In genomic region chr6:117297918-117298317, GRCm38 (mm10) we compare ENCODE assay signal across 21 mouse cellular contexts.
A peak's percentile ranks its signal among the peaks of the same experiment; 100 is the strongest.
DNase-seq lines count a peak whose midpoint lies in the region; ATAC-seq and TF ChIP-seq lines count a peak whose summit lies in the region.
"Had no signal": no experiment of that assay in that cellular context is flagged by ENCODE, and none has a peak within 500 bp of the region (broad histone marks: within the 10 kb centered on the region; RNA-seq: fewer than 3 reads in every experiment).

No protein-coding gene starts in this region.

- H3K27ac ChIP-seq in limb, embryonic 11.5 days (replicated peaks; ENCODE audit: low read depth, low read length), result no peak overlapping the region
- no peak overlapping the region for H3K27ac ChIP-seq in limb, embryonic 10.5 days
- no peak overlapping the region for H3K27ac ChIP-seq in liver, embryonic 11.5 days (ENCODE audit: low read depth, low read length)
- H3K27ac ChIP-seq in liver, embryonic 15.5 days (replicated peaks), result peak overlapping the region; percentile 39; the same call in 1 of the 2 replicates
- no peak overlapping the region for H3K27ac ChIP-seq in gastrocnemius, adult 2 months
- H3K27ac ChIP-seq: embryonic facial prominence, embryonic 10.5 days; forebrain, embryonic 13.5 days; heart, adult 2 months; heart, embryonic 15.5 days; hindbrain, embryonic 10.5 days; hindbrain, embryonic 14.5 days had no signal

- 88% methylated on average over 2 of the region's 2 CpGs for WGBS in limb, embryonic 11.5 days
- 94% methylated on average over 2 of the region's 2 CpGs for WGBS in limb, embryonic 10.5 days
- 70% methylated on average over 2 of the region's 2 CpGs for WGBS in liver, embryonic 11.5 days
- WGBS in liver, embryonic 15.5 days (ENCODE audit: insufficient replicate concordance), result 55% methylated on average over 2 of the region's 2 CpGs

- H3K4me2 ChIP-seq in limb, embryonic 11.5 days (ENCODE audit: low read depth, severe bottlenecking), result no peak overlapping the region
- H3K4me2 ChIP-seq in liver, embryonic 11.5 days, result no peak overlapping the region
- H3K4me2 ChIP-seq in liver, embryonic 15.5 days, result no peak overlapping the region
- H3K4me2 ChIP-seq: forebrain, embryonic 13.5 days; heart, embryonic 11.5 days; heart, embryonic 15.5 days; hindbrain, embryonic 14.5 days had no signal

- DNase-seq in limb, embryonic 11.5 days (ENCODE audit: low spot score), result peak; percentile 6
- DNase-seq in limb, embryonic 10.5 days (ENCODE audit: low spot score), result no peak
- peak; percentile 8 for DNase-seq in liver, embryonic 11.5 days (ENCODE audit: low spot score)
- DNase-seq in yolk sac, embryonic 10.5 days (ENCODE audit: low spot score), result peak; percentile 20
- no peak for DNase-seq in gastrocnemius, postnatal 14 days
- no peak for DNase-seq in gastrocnemius, adult 2 months
- DNase-seq: adrenal gland, postnatal 14 days; cerebellum, adult 18-20 months; cerebellum, postnatal 10 days; forebrain, postnatal 0 days; heart, adult 2 months; heart, postnatal 14 days had no signal

- no peak for ATAC-seq in limb, embryonic 11.5 days (ENCODE audit: insufficient number of reproducible peaks, low FRiP score, low TSS enrichment, low read depth)
- ATAC-seq in liver, embryonic 11.5 days (replicated peaks; ENCODE audit: low FRiP score), result peak; percentile 47; the same call in 1 of the 2 replicates
- peak; percentile 67 for ATAC-seq in liver, embryonic 15.5 days (ENCODE audit: insufficient read depth)
- ATAC-seq: activated CD4-positive, CD25-positive, alpha-beta regulatory T cell, adult 4 months; forebrain, embryonic 13.5 days; forebrain, postnatal 0 days; Patski had no signal

- no peak overlapping the region for H3K9ac ChIP-seq in limb, embryonic 11.5 days (ENCODE audit: low read length)
- no peak overlapping the region for H3K9ac ChIP-seq in liver, embryonic 11.5 days (ENCODE audit: low read depth, low read length)
- no peak overlapping the region for H3K9ac ChIP-seq in liver, embryonic 15.5 days
- H3K9ac ChIP-seq: forebrain, embryonic 13.5 days; forebrain, postnatal 0 days; heart, embryonic 15.5 days; hindbrain, embryonic 14.5 days had no signal

- no peaks in the 10 kb centered on the region for H3K9me3 ChIP-seq in limb, embryonic 11.5 days (ENCODE audit: control insufficient read depth, low read length)
- H3K9me3 ChIP-seq in limb, embryonic 10.5 days (replicated peaks), result no peaks in the 10 kb centered on the region
- H3K9me3 ChIP-seq in liver, embryonic 11.5 days (ENCODE audit: control insufficient read depth, low read length), result no peaks in the 10 kb centered on the region
- H3K9me3 ChIP-seq in liver, embryonic 15.5 days (replicated peaks), result no peaks in the 10 kb centered on the region
- H3K9me3 ChIP-seq: embryonic facial prominence, embryonic 10.5 days; forebrain, embryonic 13.5 days; heart, embryonic 15.5 days; hindbrain, embryonic 10.5 days had no signal

- H3K36me3 ChIP-seq in limb, embryonic 11.5 days (ENCODE audit: control insufficient read depth, insufficient read depth, low read length), result no peaks in the 10 kb centered on the region
- H3K36me3 ChIP-seq in limb, embryonic 10.5 days, result no peaks in the 10 kb centered on the region
- no peaks in the 10 kb centered on the region for H3K36me3 ChIP-seq in liver, embryonic 11.5 days (ENCODE audit: control insufficient read depth, insufficient read depth, low read length)
- H3K36me3 ChIP-seq in liver, embryonic 15.5 days (replicated peaks), result no peaks in the 10 kb centered on the region
- H3K36me3 ChIP-seq: embryonic facial prominence, embryonic 10.5 days; heart, embryonic 15.5 days; hindbrain, embryonic 10.5 days had no signal

- no peaks in the 10 kb centered on the region for H3K27me3 ChIP-seq in limb, embryonic 11.5 days (ENCODE audit: control insufficient read depth, insufficient read depth, low read length)
- H3K27me3 ChIP-seq in limb, embryonic 10.5 days (ENCODE audit: low read depth, poor library complexity, severe bottlenecking), result no peaks in the 10 kb centered on the region
- H3K27me3 ChIP-seq in liver, embryonic 11.5 days (replicated peaks; ENCODE audit: control insufficient read depth, insufficient read depth, low read length), result no peaks in the 10 kb centered on the region
- no peaks in the 10 kb centered on the region for H3K27me3 ChIP-seq in liver, embryonic 15.5 days
- H3K27me3 ChIP-seq: forebrain, embryonic 13.5 days; heart, embryonic 15.5 days; Patski had no signal

- TF ChIP-seq CTCF in gastrocnemius, adult 2 months (IDR thresholded peaks at IDR 0.05), result no peak

- intact Hi-C loops in gastrocnemius, postnatal 14 days (cut with DNase I; ENCODE audit: low total_unique reads), result no loop called here
- intact Hi-C loops in gastrocnemius, adult 2 months (cut with DNase I), result no loop called here

- no peaks in the 10 kb centered on the region for H3K4me1 ChIP-seq in limb, embryonic 11.5 days (ENCODE audit: control insufficient read depth, insufficient read depth, low read length)
- peaks cover 17% of the 10 kb centered on the region for H3K4me1 ChIP-seq in limb, embryonic 10.5 days
- H3K4me1 ChIP-seq in liver, embryonic 11.5 days (replicated peaks; ENCODE audit: control insufficient read depth, insufficient read depth, low read length), result no peaks in the 10 kb centered on the region
- H3K4me1 ChIP-seq in liver, embryonic 15.5 days (replicated peaks), result no peaks in the 10 kb centered on the region
- H3K4me1 ChIP-seq: forebrain, embryonic 13.5 days; heart, embryonic 15.5 days had no signal

- no peak overlapping the region for H3K4me3 ChIP-seq in limb, embryonic 11.5 days (ENCODE audit: low read depth, low read length)
- H3K4me3 ChIP-seq in limb, embryonic 10.5 days, result no peak overlapping the region
- no peak overlapping the region for H3K4me3 ChIP-seq in liver, embryonic 11.5 days (ENCODE audit: low read depth, low read length)
- H3K4me3 ChIP-seq in liver, embryonic 15.5 days (replicated peaks), result no peak overlapping the region
- no peak overlapping the region for H3K4me3 ChIP-seq in gastrocnemius, adult 2 months
- H3K4me3 ChIP-seq: embryonic facial prominence, embryonic 10.5 days; forebrain, embryonic 13.5 days; heart, adult 2 months; heart, embryonic 15.5 days; hindbrain, embryonic 10.5 days had no signal

Comparison
In these comparisons a context has a peak if more than half of its experiments do, and no peak if none do; other contexts are left out.
1. DNase-seq: peak in limb, embryonic 11.5 days (single experiment), liver, embryonic 11.5 days (single experiment) and yolk sac, embryonic 10.5 days (single experiment); none in limb, embryonic 10.5 days (single experiment), gastrocnemius, postnatal 14 days (single experiment) and gastrocnemius, adult 2 months (single experiment).